Mouse (Mus musculus) c-Kit-positive CD71-negative TER-119-negative erythroid progenitor cells, embryonic 14.5 days (primary cell): ENCODE measurements at regions not wholly inside any gene's neighbourhood (a gene's known extent, or its start where the extent isn't known, plus 50 kb on each side); places are given as distances from the start of the nearest gene placed in this dataset.
A peak's percentile ranks its signal among the peaks of the same experiment; 100 is the strongest.

Experiments
- DNase-seq: peaks from one replicate; pipeline ENCODE4 v3.0.0-alpha.2; 2013; ENCODE audit warnings: low read depth

DNA sequence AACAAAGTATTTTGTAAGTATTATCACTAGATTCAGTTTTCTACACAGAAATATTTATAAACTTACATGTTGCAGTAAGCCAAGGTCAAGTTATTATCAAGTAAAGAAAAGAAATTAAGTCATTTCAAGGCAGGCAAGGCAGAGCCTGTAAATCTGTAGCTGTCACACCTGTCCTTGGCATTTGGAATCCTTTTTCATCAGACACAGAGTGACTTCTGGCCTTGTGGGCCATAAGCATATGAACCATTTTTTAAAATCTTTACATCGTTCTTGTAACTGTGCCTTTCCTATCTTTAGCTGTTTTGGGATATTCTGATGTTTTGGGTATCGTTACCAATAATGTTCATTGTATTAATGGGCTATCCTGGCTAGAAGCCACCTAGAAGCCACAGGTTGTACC is 76.7 kb upstream of the Frmd4a start:
- no peak for DNase-seq

DNA sequence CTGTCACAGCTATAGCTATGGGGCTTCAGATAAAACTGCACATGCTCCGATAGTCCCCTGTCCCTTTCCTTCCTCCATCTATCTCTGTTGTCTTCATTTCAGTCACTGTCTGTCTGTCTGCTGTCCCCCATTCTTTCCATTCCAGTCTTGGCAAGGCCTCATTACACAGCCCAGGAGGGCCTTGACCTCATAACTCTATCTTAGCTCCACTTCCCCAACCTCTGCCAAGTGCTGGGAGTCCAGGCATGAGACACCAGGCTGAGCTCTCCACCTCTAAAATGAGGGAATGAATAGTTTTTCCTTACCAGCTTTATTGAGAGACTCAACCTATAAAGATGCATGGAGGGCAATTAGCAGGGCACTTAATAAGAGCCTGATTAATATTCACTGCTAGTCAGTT is 76.0 kb upstream of the Frmd4a start:
- no peak for DNase-seq

DNA sequence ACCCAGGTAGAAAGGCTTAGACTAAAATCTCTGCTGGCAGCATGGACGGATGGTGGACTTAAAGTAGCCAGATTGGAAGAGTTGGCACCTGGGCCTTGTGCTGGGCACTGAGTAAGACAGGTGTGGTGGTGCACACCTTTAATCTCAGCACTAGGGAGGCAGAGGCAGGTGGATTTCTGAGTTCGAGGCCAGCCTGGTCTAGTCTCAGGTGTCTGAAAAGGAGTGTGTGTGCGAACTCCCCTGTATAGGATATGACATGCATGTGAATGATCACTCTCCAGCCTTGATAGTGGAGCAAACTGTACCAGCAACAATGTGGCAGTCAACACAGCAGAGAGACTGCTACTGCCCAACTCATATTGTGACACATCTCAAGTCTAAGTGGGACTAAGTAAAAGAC is 70.1 kb upstream of the Frmd4a start:
- no peak for DNase-seq

DNA sequence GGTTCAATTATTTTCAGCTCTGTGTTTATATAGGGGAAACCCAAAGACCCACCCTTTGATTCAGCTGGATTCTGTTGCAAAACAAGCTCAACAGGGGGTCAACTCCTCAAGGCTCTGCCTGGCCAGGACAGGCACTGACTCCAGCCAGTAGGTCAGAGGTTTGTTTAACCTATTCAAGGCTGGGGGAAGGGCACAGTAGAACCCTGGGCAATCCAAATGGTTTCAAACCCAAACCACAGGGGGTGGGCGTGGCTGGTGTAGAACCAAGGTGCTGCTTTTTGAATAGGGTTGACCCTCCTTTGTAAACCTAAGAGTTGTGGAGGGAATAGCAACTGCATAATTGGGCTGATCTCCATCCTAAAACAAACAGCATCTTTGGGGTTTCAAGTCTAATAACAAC is 69.2 kb upstream of the Frmd4a start:
- no peak for DNase-seq

DNA sequence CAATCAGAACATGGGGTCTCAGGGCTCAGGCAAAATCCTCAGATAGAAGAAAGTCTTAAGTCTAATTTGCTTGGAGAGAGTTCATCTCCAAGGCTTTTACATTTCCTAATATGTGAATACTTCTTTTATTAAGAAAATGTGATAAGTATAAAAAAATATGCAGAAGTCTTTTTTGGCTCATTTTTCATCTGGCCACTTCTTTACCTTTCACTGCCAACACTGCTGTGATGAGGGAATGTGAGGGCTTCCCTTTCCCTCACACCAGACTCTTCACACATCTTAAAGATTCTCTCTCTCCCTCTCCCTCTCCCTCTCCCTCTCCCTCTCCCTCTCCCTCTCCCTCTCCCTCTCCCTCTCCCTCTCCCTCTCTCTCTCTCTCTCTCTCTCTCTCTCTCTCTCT is 60.0 kb upstream of the Frmd4a start:
- DNase-seq, result no peak

DNA sequence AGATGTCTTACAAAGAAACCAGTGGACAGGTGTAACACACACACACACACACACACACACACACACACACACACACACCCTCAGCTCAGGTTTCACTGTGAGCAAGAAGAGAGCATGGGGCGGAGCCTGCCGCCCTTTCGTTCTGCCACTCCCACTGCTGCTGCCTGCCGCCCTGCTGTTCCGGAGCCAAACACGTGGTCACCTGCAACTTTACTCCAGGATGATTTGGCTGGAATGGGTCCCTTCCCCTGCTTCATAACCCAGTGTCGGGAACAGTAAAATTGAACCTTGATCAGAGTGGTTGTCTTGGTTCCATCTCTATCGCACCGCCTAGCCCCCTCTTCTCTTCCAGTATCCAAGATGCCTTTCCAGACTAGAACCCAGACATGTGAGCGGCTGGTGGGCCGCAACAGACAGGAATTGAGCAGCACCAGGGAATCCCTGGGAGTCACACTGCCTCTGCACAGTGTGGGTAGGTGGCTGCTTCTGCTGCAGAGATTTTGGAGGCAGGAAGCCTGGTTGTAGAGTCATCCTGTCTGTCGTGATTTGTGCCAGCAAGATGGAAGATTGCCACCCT is 59.4 kb upstream of the Frmd4a start:
- no peak for DNase-seq

DNA sequence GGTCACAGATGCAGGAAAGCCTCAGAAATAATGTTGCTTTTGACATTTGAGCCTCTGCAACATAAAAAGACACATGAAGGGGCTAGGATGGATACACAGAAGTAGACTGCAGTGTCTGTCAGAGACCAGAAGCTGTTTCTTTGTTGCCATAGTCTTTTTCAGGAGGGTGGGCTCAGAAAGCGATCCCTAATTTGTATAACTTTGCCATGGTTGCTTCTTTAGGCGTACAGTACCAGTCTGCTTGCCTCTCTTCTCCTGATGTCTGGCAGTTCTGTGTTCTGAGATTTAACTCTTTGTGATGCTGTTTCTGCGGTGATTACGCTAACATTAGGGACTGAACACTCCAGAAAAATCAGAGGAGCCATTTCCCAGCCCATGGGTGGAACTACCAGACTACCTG is 58.8 kb upstream of the Frmd4a start:
- DNase-seq, result no peak

DNA sequence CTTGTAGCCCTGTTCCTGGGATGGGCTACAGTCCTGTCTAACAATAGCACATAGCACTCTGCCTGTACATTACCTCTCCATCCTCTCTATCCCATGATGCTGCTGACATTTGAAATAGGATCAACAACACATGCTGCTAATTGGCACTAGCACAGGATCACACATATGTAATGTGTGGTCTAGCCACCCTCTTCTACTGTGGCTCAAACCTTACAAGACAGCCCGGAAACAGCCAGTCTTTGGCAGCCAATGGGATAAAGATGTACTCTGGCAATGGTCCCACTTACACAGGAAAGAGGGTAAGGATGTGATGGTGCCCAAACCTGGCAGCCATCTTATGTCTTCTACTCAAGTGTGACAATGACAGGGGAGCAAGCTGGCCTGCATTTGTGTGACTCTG is 58.3 kb upstream of the Frmd4a start:
- DNase-seq, result no peak

DNA sequence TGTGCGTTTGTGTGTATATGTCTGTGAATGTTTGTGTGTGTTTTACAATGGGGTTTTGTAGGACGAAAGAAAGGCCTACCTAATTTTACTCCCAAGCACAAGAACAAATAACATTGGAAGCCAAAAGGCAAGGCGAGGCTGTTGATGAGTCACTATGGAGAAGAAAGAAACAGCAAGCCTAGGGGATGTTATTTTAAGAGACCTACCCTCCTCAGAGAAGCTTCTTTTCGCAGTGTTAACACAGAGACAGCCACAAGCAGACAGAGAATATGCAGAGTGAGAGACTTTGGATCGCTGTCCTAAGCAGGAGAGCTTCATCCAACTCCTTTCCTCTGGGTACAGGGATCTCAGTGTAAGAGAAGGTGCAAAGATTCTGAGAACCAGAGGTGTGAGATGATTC is 57.3 kb upstream of the Frmd4a start:
- no peak for DNase-seq

DNA sequence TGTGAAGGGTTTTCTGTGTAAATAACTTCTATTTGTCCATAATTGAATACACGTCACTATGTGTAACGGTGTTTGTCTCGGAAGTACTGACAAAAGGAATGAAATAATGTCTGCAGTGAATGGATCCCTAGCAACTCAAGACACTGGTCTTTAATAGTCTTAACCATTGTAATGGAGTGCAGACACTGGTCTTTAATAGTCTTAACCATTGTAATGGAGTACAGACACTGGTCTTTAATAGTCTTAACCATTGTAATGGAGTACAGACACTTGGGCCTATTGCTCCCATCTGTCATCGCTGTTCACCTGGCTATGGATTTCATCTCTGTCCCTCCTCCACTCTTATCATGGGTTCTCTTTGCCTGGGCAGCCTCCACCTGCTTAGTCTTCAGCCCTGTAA is 53.2 kb upstream of the Frmd4a start:
- DNase-seq, result peak; percentile 28
